Mouse (Mus musculus) heart, postnatal 25 days (tissue): ENCODE measurements around the gene Gcsam. TPM values are rescaled to one million over a fixed set of nuclear protein-coding genes. Genes with fewer than 3 reads are reported as not detected.

ENCODE experiments used
- DNase-seq: peaks from one replicate; pipeline ENCODE4 v3.0.0; 2022; ENCODE audit warnings: low spot score
- intact Hi-C: fragments of 180-260 bp; cut with DNase I; formaldehyde crosslinking; loops from one replicate; pipeline ENCODE4 v1.15.1; 2025
- total RNA-seq, 2 experiments: library from RNA; stranded (reverse); gene quantifications; 2 replicates each; pipeline ENCODE4 v1.2.3; 2021

Gcsam gene
- total RNA-seq, 2 experiments from 2014 or later = not detected

GRCm38 (mm10) chr16:45641301-45641700 lies 31.1 kb downstream of the Gcsam start:
- intact Hi-C loops = no loop called here
- no peak for DNase-seq

GRCm38 (mm10) chr16:45643944-45644343 lies 33.8 kb downstream of the Gcsam start:
- intact Hi-C loops = no loop called here
- DNase-seq = no peak

- intact Hi-C loops = no loop called here
- no peak for DNase-seq
These were observed 34.2 kb downstream of the Gcsam start for GRCm38 (mm10) chr16:45644380-45644779.

- DNase-seq = no peak
- intact Hi-C loops = no loop called here
These were observed 41.3 kb downstream of the Gcsam start for GRCm38 (mm10) chr16:45651497-45651896.

GRCm38 (mm10) chr16:45653009-45653933 lies 43.1 kb downstream of the Gcsam start:
- intact Hi-C loops = no loop called here
- no peak for DNase-seq

- DNase-seq = no peak
- intact Hi-C loops = no loop called here
These were observed 43.8 kb downstream of the Gcsam start, which contains the start of gene BC016579 for GRCm38 (mm10) chr16:45653934-45654332. Gene BC016579, minus strand, starts transcription at chr16:45654068.

GRCm38 (mm10) chr16:45654465-45654864 lies 44.3 kb downstream of the Gcsam start:
- DNase-seq = no peak
- intact Hi-C loops = no loop called here

GRCm38 (mm10) chr16:45657574-45658159 lies 47.5 kb downstream of the Gcsam start:
- intact Hi-C loops = no loop called here
- no peak for DNase-seq

GRCm38 (mm10) chr16:45658248-45658647 lies 48.1 kb downstream of the Gcsam start:
- intact Hi-C loops = no loop called here

GRCm38 (mm10) chr16:45659596-45659995 lies 49.4 kb downstream of the Gcsam start:
- intact Hi-C loops = no loop called here
- DNase-seq = no peak

More at GRCm38 (mm10) chr16:45658248-45658647, 48.1 kb downstream of the Gcsam start:
- DNase-seq = no peak

GRCm38 (mm10) chr16:45662381-45662780 lies 52.2 kb downstream of the Gcsam start:
- intact Hi-C loops = no loop called here
- no peak for DNase-seq

- no peak for DNase-seq
- intact Hi-C loops = no loop called here
These were observed 56.0 kb downstream of the Gcsam start for GRCm38 (mm10) chr16:45666136-45666535.

- intact Hi-C loops = no loop called here
- no peak for DNase-seq
These were observed 58.0 kb downstream of the Gcsam start for GRCm38 (mm10) chr16:45668178-45668577.

- DNase-seq = no peak
- intact Hi-C loops = no loop called here
These were observed 59.8 kb downstream of the Gcsam start for GRCm38 (mm10) chr16:45670005-45670404.

Other genes starting within 250 kb of the Gcsam start
- gene Cd200, start 201.3 kb upstream of the Gcsam start, total RNA-seq = 10 to 100 TPM; 60.5 to 61.8 TPM
- not detected for gene Gm609, start 117.4 kb upstream of the Gcsam start, total RNA-seq
- not detected for gene Gm17783, start 78.3 kb upstream of the Gcsam start, total RNA-seq
- not detected for gene Slc9c1, start 75.1 kb upstream of the Gcsam start, total RNA-seq
- gene BC016579, start 43.7 kb downstream of the Gcsam start, total RNA-seq = not detected
- gene Tmprss7, start 83.3 kb downstream of the Gcsam start, total RNA-seq = not detected
- gene Tagln3, start 114.2 kb downstream of the Gcsam start, total RNA-seq = under 1 TPM; 0.60 to 0.61 TPM
- 10 to 100 TPM; 16.0 to 18.6 TPM for gene Abhd10, start 132.6 kb downstream of the Gcsam start, total RNA-seq